Mouse (Mus musculus) WW6 (cell line): ENCODE measurements around the gene Cenpq.

Experiments used
- DNase-seq: peaks from one replicate; pipeline ENCODE4 v3.0.0-alpha.2; 2013; ENCODE audit warnings: low read depth, low spot score

The Cenpq gene

GRCm38 (mm10) chr17:40934420-40935231, at the start of gene Cenpq, which contains the start of gene Mut:
Gene Cenpq (minus strand): TSS chr17:40935047.
Gene Mut (plus strand): TSS chr17:40934685.
- peak; percentile 93 for DNase-seq

- DNase-seq = no peak
Observed at GRCm38 (mm10) chr17:40977914-40978313, 43.1 kb upstream of the Cenpq start.

GRCm38 (mm10) chr17:40948518-40948917, 13.7 kb upstream of the Cenpq start:
- DNase-seq = no peak

- no peak for DNase-seq
Observed at GRCm38 (mm10) chr17:40933985-40934384, 862 bp downstream of the Cenpq start.

GRCm38 (mm10) chr17:40915499-40915898, 19.3 kb downstream of the Cenpq start:
- DNase-seq = no peak

- no peak for DNase-seq
Observed at GRCm38 (mm10) chr17:40914250-40914649, 20.6 kb downstream of the Cenpq start, which contains the start of gene Glyatl3. Gene Glyatl3 (minus strand): TSS chr17:40914350.

GRCm38 (mm10) chr17:40904721-40905154, 30.1 kb downstream of the Cenpq start:
- DNase-seq = no peak

GRCm38 (mm10) chr17:40904056-40904597, 30.7 kb downstream of the Cenpq start:
- DNase-seq = no peak

GRCm38 (mm10) chr17:40903345-40903744, 31.5 kb downstream of the Cenpq start:
- no peak for DNase-seq

GRCm38 (mm10) chr17:40899783-40900363, 35.0 kb downstream of the Cenpq start:
- DNase-seq = no peak

GRCm38 (mm10) chr17:40896863-40897262, 38.0 kb downstream of the Cenpq start:
- no peak for DNase-seq

- no peak for DNase-seq
Observed at GRCm38 (mm10) chr17:40887849-40888536, 46.9 kb downstream of the Cenpq start.

- no peak for DNase-seq
Observed at GRCm38 (mm10) chr17:40885155-40885554, 49.7 kb downstream of the Cenpq start.

GRCm38 (mm10) chr17:40882172-40882571, 52.7 kb downstream of the Cenpq start:
- DNase-seq = no peak

- no peak for DNase-seq
Observed at GRCm38 (mm10) chr17:40879924-40880691, 54.7 kb downstream of the Cenpq start, which contains the start of gene 9130008F23Rik. Gene 9130008F23Rik (minus strand): TSS chr17:40880559.

- DNase-seq = no peak
Observed at GRCm38 (mm10) chr17:40879528-40879923, 55.3 kb downstream of the Cenpq start.

GRCm38 (mm10) chr17:40877741-40878140, 57.1 kb downstream of the Cenpq start:
- no peak for DNase-seq

- DNase-seq = no peak
Observed at GRCm38 (mm10) chr17:40875568-40875967, 59.3 kb downstream of the Cenpq start.

- DNase-seq = no peak
Observed at GRCm38 (mm10) chr17:40874701-40875100, 60.1 kb downstream of the Cenpq start.

- DNase-seq = no peak
Observed at GRCm38 (mm10) chr17:40873582-40874011, 61.2 kb downstream of the Cenpq start.
